Comparison of ENCODE assay signal across 20 mouse cellular contexts in the genomic region with DNA sequence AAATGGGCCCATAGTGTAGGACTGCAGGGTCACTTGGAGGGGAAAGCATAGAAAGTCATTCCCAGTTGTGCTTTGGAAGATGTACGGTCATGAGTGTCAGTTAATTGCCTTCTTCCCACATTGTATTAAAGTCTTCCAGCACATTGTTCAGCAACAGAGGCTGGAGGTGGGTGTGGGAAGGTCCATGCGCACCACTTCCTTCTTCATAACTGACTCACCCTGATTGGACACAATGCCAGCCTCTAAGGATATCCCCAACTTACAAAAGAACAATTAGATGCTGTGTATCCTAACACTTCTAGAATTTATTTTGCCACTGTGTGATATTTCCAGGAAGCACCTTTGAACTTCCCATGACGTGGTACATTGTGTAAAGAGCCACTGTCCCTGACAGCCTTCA.
"Had no signal": no experiment of that assay in that cellular context is flagged by ENCODE, and none has a peak within 500 bp of the region (broad histone marks: within the 10 kb centered on the region; RNA-seq: fewer than 3 reads in every experiment).

No protein-coding gene starts in this region.

- DNase-seq: kidney, adult 11 months; left cerebral cortex, postnatal 4 days; liver, postnatal 0 days; lung, embryonic 14.5 days; lung, postnatal 14 days; lung, postnatal 4 days; right cerebral cortex, adult 18-20 months; right cerebral cortex, postnatal 14 days; right cerebral cortex, postnatal 4 days; thymus, adult 18-20 months; thymus, postnatal 36 days had no signal

- H3K36me3 ChIP-seq: limb, embryonic 12.5 days; limb, embryonic 15.5 days; midbrain, embryonic 15.5 days; neural tube, embryonic 12.5 days; neural tube, embryonic 15.5 days had no signal

- H3K9me3 ChIP-seq: limb, embryonic 12.5 days; limb, embryonic 15.5 days; midbrain, embryonic 15.5 days; neural tube, embryonic 12.5 days; neural tube, embryonic 15.5 days had no signal

- H3K4me3 ChIP-seq: limb, embryonic 12.5 days; limb, embryonic 15.5 days; midbrain, embryonic 15.5 days; neural tube, embryonic 12.5 days; neural tube, embryonic 15.5 days had no signal

- H3K9ac ChIP-seq: limb, embryonic 12.5 days; limb, embryonic 15.5 days; liver, embryonic 14.5 days; liver, postnatal 0 days; lung, embryonic 14.5 days; midbrain, embryonic 15.5 days; neural tube, embryonic 12.5 days; neural tube, embryonic 15.5 days had no signal

- H3K27me3 ChIP-seq: limb, embryonic 12.5 days; limb, embryonic 15.5 days; midbrain, embryonic 15.5 days; neural tube, embryonic 12.5 days; neural tube, embryonic 15.5 days had no signal

- H3K4me1 ChIP-seq: limb, embryonic 12.5 days; limb, embryonic 15.5 days; midbrain, embryonic 15.5 days; neural tube, embryonic 12.5 days; neural tube, embryonic 15.5 days had no signal

- H3K4me2 ChIP-seq: limb, embryonic 12.5 days; limb, embryonic 15.5 days; liver, embryonic 11.5 days; lung, embryonic 14.5 days; midbrain, embryonic 11.5 days; midbrain, embryonic 15.5 days; neural tube, embryonic 12.5 days; neural tube, embryonic 15.5 days had no signal

- H3K27ac ChIP-seq: kidney, postnatal 0 days; limb, embryonic 12.5 days; limb, embryonic 15.5 days; liver, embryonic 14.5 days; midbrain, embryonic 15.5 days; neural tube, embryonic 12.5 days; neural tube, embryonic 15.5 days had no signal

- ATAC-seq: liver, postnatal 0 days; midbrain, embryonic 15.5 days had no signal
